Mouse (Mus musculus) liver, embryonic 14.5 days (tissue): ENCODE data around the gene Gpc1. TPM values are rescaled to one million over a fixed set of nuclear protein-coding genes. Genes with fewer than 3 reads are reported as not detected.

ENCODE experiments used
- ATAC-seq: fragments of 200-750 bp; cut with Nextera tagmentation; 2 replicates; pipeline ENCODE4 v1.8.0; 2017; ENCODE audit warnings: moderate number of reproducible peaks, mild to moderate bottlenecking, moderate library complexity; ENCODE audit not compliant: insufficient read depth
- DNase-seq, 3 experiments: peaks; one replicate each; pipeline ENCODE4 v3.0.0-alpha.2; 2012 to 2013; ENCODE audit warnings: low read depth in 3 of 3, low spot score in 3 of 3
- H3K27ac ChIP-seq: fragments of 300-500 bp; sonication (generic); 2 replicates; pipeline ENCODE4 v1.5.1; 2014; ENCODE audit warnings: moderate library complexity, mild to moderate bottlenecking, control low read depth, inconsistent platforms
- H3K27me3 ChIP-seq: fragments of 300-500 bp; sonication (generic); 2 replicates; pipeline ENCODE4 v1.6.1; 2014; ENCODE audit warnings: mild to moderate bottlenecking, low read length, moderate library complexity; ENCODE audit not compliant: control insufficient read depth, insufficient read depth
- H3K36me3 ChIP-seq: fragments of 300-500 bp; sonication (generic); replicated peaks from 2 replicates; pipeline ENCODE4 v1.6.1; 2014; ENCODE audit warnings: low read depth; ENCODE audit not compliant: control insufficient read depth, insufficient read depth
- H3K4me1 ChIP-seq, 2 experiments: fragments of 200-500 bp in 1 of 2; fragments of 300-500 bp in 1 of 2; sonication (generic) in 1 of 2; replicated peaks; 2 replicates each; pipeline ENCODE4 v1.6.1; 2012 to 2014; ENCODE audit warnings: antibody characterized with exemption in 1 of 2, inconsistent platforms in 1 of 2, low read length in 1 of 2; ENCODE audit not compliant: control insufficient read depth in 2 of 2, insufficient read depth in 2 of 2
- H3K4me2 ChIP-seq: fragments of 300-500 bp; sonication (generic); 2 replicates; pipeline ENCODE4 v1.6.1; 2014; ENCODE audit warnings: low read depth, mild to moderate bottlenecking, control low read depth, moderate library complexity
- H3K4me3 ChIP-seq, 2 experiments: fragments of 200-500 bp in 1 of 2; fragments of 300-500 bp in 1 of 2; sonication (generic) in 1 of 2; 2 replicates each; pipeline ENCODE4 v1.5.1; 2012 to 2014; ENCODE audit warnings: low read depth in 2 of 2, low read length in 2 of 2, mild to moderate bottlenecking in 2 of 2, control low read depth in 1 of 2, inconsistent platforms in 1 of 2, moderate library complexity in 1 of 2; ENCODE audit not compliant: insufficient read depth in 1 of 2
- H3K9ac ChIP-seq: fragments of 300-500 bp; sonication (generic); replicated peaks from 2 replicates; pipeline ENCODE4 v1.6.1; 2014; ENCODE audit warnings: mild to moderate bottlenecking, control low read depth, moderate library complexity
- H3K9me3 ChIP-seq: fragments of 300-500 bp; sonication (generic); 2 replicates; pipeline ENCODE4 v1.6.1; 2016; ENCODE audit warnings: low read length, mixed read lengths; ENCODE audit not compliant: control insufficient read depth
- CTCF ChIP-seq: IDR thresholded peaks from 2 replicates; pipeline ENCODE4 v1.5.1; 2016; ENCODE audit warnings: antibody characterized with exemption, low read depth, control low read depth
- EP300 ChIP-seq: IDR thresholded peaks from 2 replicates; pipeline ENCODE4 v1.6.1; 2016; ENCODE audit warnings: antibody characterized with exemption, low read depth
- WGBS: fragments of 180-500 bp; shearing (Covaris S2); extraction: QIAGEN DNeasy Blood & Tissue Kit; methylation state at CpG from one replicate; pipeline ENCODE4 v1.1.7; 2014; ENCODE audit not compliant: insufficient replicate concordance; 5-methylcytosine and 5-hydroxymethylcytosine counted together
- polyA plus RNA-seq, 2 experiments: library from polyadenylated mRNA; depleted of rRNA in 1 of 2; stranded (reverse) in 1 of 2; unstranded in 1 of 2; fragments of >200 nt; fragmentation: Nextera tagmentation in 1 of 2; extraction: Ambion mirVana in 1 of 2; gene quantifications; 2 replicates each; pipeline versions ENCODE4 v1.2.1 to v1.2.3; 2012 to 2014

Gene Gpc1
- polyA plus RNA-seq, 2 experiments: 1.6 to 1.8 TPM

DNA sequence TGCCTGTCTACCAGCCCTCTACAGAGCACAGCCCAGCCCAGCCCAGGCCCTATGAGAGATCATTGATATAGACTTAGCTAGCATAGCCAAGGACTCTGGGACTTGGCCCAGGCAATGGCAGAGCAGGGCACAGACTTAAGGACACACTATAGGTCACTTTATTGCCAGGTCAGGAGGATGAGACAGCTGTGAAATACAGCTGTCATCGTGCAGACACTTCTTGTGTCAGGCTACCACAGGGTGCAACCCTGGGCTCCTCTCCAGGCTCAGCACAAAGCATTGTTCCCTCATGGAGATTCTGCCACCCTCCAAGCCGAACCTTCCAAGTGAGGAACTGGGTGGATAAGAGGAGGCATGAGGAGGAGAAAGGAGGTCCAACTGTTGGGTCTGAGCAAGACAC is 38.5 kb downstream of the Gpc1 start:
- Histone ChIP-seq H3K4me1 (no peaks in the 10 kb centered on the region), H3K27ac (no peak overlapping the region), H3K4me2 (no peak overlapping the region), H3K4me3 (no peak overlapping the region), H3K36me3 (no peaks in the 10 kb centered on the region), H3K9me3 (no peaks in the 10 kb centered on the region), H3K9ac (no peak overlapping the region), H3K27me3 (no peaks in the 10 kb centered on the region)
- 49% methylated on average over 2 of the region's 2 CpGs for WGBS
- TF ChIP-seq EP300: no peak
- TF ChIP-seq CTCF: no peak
- no peak for ATAC-seq
- DNase-seq: no peak

GRCm38 (mm10) chr1:92872666-92873065 is 41.2 kb downstream of the Gpc1 start:
- 70% methylated on average over 7 of the region's 7 CpGs for WGBS

GRCm38 (mm10) chr1:92874011-92874410 is 42.6 kb downstream of the Gpc1 start:
- TF ChIP-seq CTCF (no peak), EP300 (no peak)
- H3K9me3 ChIP-seq: no peaks in the 10 kb centered on the region
- H3K9ac ChIP-seq: no peak overlapping the region
- H3K36me3 ChIP-seq: no peaks in the 10 kb centered on the region
- WGBS: 60% methylated on average over 3 of the region's 3 CpGs
- H3K27me3 ChIP-seq: no peaks in the 10 kb centered on the region
- no peak overlapping the region for H3K4me2 ChIP-seq
- no peaks in the 10 kb centered on the region for H3K4me1 ChIP-seq
- H3K27ac ChIP-seq: no peak overlapping the region
- ATAC-seq (no peak), DNase-seq (no peak)
- no peak overlapping the region for H3K4me3 ChIP-seq

More at GRCm38 (mm10) chr1:92872666-92873065, 41.2 kb downstream of the Gpc1 start:
- no peak overlapping the region for H3K27ac ChIP-seq
- no peak overlapping the region for H3K4me2 ChIP-seq
- no peaks in the 10 kb centered on the region for H3K36me3 ChIP-seq
- H3K9me3 ChIP-seq: no peaks in the 10 kb centered on the region
- no peak overlapping the region for H3K9ac ChIP-seq
- no peaks in the 10 kb centered on the region for H3K4me1 ChIP-seq
- H3K4me3 ChIP-seq: no peak overlapping the region
- ATAC-seq (no peak), DNase-seq (no peak)
- TF ChIP-seq CTCF: no peak
- no peak for TF ChIP-seq EP300
- no peaks in the 10 kb centered on the region for H3K27me3 ChIP-seq

DNA sequence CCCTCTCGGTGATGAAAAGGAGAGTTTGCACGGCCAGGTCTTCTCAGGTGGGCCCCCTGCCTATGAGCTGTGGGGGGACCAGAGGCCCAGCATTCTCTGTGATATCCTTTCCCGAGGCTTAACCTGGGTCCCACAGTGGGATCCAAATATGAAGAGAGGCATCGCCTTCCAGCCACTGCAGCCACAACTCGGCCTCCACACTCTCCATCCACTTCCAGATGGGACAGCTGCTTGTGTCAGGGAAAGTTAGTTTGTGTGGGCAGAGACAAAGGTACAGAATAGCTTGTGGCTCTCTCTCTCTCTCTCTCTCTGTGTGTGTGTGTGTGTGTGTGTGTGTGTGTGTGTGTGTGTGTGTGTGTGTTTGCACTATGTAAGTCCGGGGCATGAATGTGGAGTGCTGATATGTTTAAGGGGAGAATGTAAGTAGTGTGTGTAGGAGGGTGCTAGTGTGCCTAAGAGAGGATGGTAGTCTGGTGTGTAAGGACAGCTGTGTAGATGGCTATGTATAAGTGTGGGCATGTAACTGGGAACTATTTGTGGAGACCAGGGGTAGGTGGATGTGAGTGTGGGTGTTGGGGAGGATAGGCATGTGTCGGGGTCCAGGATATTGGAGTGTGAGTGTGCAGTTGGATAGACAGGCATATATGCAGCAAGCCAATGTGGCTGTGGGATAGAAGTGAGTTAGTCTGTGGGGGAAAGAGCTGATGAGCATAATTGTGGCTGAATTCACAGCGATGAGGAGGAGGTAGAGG is 44.1 kb downstream of the Gpc1 start:
- Histone ChIP-seq H3K9ac (no peak overlapping the region), H3K36me3 (no peaks in the 10 kb centered on the region), H3K9me3 (no peaks in the 10 kb centered on the region), H3K4me1 (no peaks in the 10 kb centered on the region), H3K27ac (no peak overlapping the region), H3K27me3 (no peaks in the 10 kb centered on the region), H3K4me3 (no peak overlapping the region), H3K4me2 (no peak overlapping the region)
- 53% methylated on average over 8 of the region's 8 CpGs for WGBS
- DNase-seq: no peak
- TF ChIP-seq CTCF (no peak), EP300 (no peak)
- no peak for ATAC-seq

DNA sequence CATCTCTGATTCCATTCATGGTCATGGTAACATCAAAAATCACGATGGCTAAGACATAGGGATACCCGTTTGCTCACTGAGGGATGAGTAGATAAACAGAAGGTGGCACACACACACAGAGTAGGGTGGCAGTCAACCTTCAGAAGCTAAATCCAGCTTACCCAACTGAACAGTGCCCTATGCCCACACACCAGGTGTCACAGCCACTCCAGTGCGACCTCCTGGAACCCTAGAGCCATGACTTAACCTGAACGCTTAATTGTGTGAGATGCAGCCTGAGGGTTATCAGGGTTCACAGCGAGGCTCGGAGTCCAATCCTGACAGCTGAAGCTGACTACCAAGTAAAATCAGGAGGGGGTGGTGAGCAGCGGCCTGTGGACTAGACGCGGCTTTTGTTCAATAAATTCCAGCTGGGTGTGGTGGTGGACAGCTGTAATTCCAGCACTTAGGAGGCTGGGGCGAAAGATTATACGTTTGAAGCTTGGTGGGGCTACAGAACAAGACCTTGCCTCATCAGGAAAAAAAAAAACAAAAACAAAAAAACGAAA is 46.1 kb downstream of the Gpc1 start:
- DNase-seq (no peak), ATAC-seq (no peak)
- H3K27ac ChIP-seq: no peak overlapping the region
- no peak overlapping the region for H3K4me3 ChIP-seq
- no peak overlapping the region for H3K9ac ChIP-seq
- H3K36me3 ChIP-seq: no peaks in the 10 kb centered on the region
- no peaks in the 10 kb centered on the region for H3K9me3 ChIP-seq
- no peak overlapping the region for H3K4me2 ChIP-seq
- no peaks in the 10 kb centered on the region for H3K27me3 ChIP-seq
- TF ChIP-seq CTCF (no peak), EP300 (no peak)
- H3K4me1 ChIP-seq: no peaks in the 10 kb centered on the region
- WGBS: 63% methylated on average over 12 of the region's 12 CpGs
